Mouse (Mus musculus): Measurements from ENCODE around the gene Fam186b.
"Not testable (repeated sequence)": the region's sequence is repeated elsewhere in the genome, so short reads cannot be mapped to it uniquely, and the experiment has no call there.

Fam186b gene

GRCm38 (mm10) chr15:99259730-99260252, 35.9 kb downstream of the Fam186b start:
- DNase-seq (ENCODE audit: low spot score in 2 of 2): peak; percentile 70 to 77

- DNase-seq (ENCODE audit: low spot score in 2 of 2): no peak
Measured at GRCm38 (mm10) chr15:99259167-99259729, 36.4 kb downstream of the Fam186b start.

GRCm38 (mm10) chr15:99255241-99255749, 40.4 kb downstream of the Fam186b start:
- no peak for DNase-seq (ENCODE audit: low spot score in 2 of 2)

- no peak for DNase-seq (ENCODE audit: low spot score in 2 of 2)
Measured at GRCm38 (mm10) chr15:99254477-99255005, 41.1 kb downstream of the Fam186b start.

- DNase-seq (ENCODE audit: low spot score in 2 of 2): no peak
Measured at GRCm38 (mm10) chr15:99253772-99254171, 41.9 kb downstream of the Fam186b start.

GRCm38 (mm10) chr15:99253175-99253479, 42.6 kb downstream of the Fam186b start:
- DNase-seq (ENCODE audit: low spot score in 2 of 2): not testable (repeated sequence)

- DNase-seq (ENCODE audit: low spot score in 2 of 2): no peak
Measured at GRCm38 (mm10) chr15:99252381-99253174, 43.1 kb downstream of the Fam186b start.

- peak; percentile 94 to 97 for DNase-seq (ENCODE audit: low spot score in 2 of 2)
Measured at GRCm38 (mm10) chr15:99251626-99252380, 43.9 kb downstream of the Fam186b start, which contains the start of gene Mcrs1. Gene Mcrs1, minus strand, starts transcription at chr15:99251961.

- DNase-seq (ENCODE audit: low spot score in 2 of 2): peak in 1 of 2 experiments; percentile 67
Measured at GRCm38 (mm10) chr15:99251111-99251510, 44.6 kb downstream of the Fam186b start.

- peak in 1 of 2 experiments; percentile 60 for DNase-seq (ENCODE audit: low spot score in 2 of 2)
Measured at GRCm38 (mm10) chr15:99249938-99250337, 45.8 kb downstream of the Fam186b start.

- no peak for DNase-seq (ENCODE audit: low spot score in 2 of 2)
Measured at GRCm38 (mm10) chr15:99248972-99249371, 46.7 kb downstream of the Fam186b start.

GRCm38 (mm10) chr15:99246736-99247135, 49.0 kb downstream of the Fam186b start:
- DNase-seq (ENCODE audit: low spot score in 2 of 2): not testable (repeated sequence)

- DNase-seq (ENCODE audit: low spot score in 2 of 2): no peak
Measured at GRCm38 (mm10) chr15:99242045-99242444, 53.6 kb downstream of the Fam186b start.

- no peak for DNase-seq (ENCODE audit: low spot score in 2 of 2)
Measured at GRCm38 (mm10) chr15:99241249-99241648, 54.4 kb downstream of the Fam186b start.

GRCm38 (mm10) chr15:99240129-99240528, 55.6 kb downstream of the Fam186b start:
- no peak for DNase-seq (ENCODE audit: low spot score in 2 of 2)

GRCm38 (mm10) chr15:99238006-99238405, 57.7 kb downstream of the Fam186b start:
- no peak for DNase-seq (ENCODE audit: low spot score in 2 of 2)

GRCm38 (mm10) chr15:99234326-99235010, 61.2 kb downstream of the Fam186b start:
- no peak for DNase-seq (ENCODE audit: low spot score in 2 of 2)

- DNase-seq (ENCODE audit: low spot score in 2 of 2): no peak
Measured at GRCm38 (mm10) chr15:99233719-99234118, 62.0 kb downstream of the Fam186b start.

GRCm38 (mm10) chr15:99231998-99232397, 63.7 kb downstream of the Fam186b start:
- no peak for DNase-seq (ENCODE audit: low spot score in 2 of 2)

GRCm38 (mm10) chr15:99226090-99226489, 69.6 kb downstream of the Fam186b start:
- no peak for DNase-seq (ENCODE audit: low spot score in 2 of 2)

GRCm38 (mm10) chr15:99225081-99225810, 70.4 kb downstream of the Fam186b start:
- DNase-seq (ENCODE audit: low spot score in 2 of 2): no peak

Data from spleen, postnatal 4 days (tissue).